In the genomic region with DNA sequence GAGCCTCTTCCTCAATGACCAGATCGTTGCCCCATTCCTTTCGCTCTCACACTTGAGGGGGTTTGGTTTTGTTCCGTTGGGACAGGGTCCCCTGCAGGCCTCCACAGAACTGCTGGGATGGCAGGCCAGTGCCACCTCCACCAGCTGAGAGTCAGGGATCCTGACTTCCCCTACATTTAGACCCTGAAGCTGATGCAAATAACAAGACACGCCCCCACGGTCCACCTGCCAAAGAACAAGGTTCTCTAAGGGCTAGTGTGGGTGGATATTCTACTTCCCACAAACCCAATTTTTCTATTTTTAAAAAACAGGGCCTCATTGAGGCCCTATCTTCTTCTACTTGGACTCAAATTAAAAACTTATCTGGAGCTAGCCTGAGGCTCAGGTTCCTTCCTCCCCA, we compare ENCODE assay signal across 16 mouse cellular contexts.
"Had no signal": no experiment of that assay in that cellular context is flagged by ENCODE, and none has a peak within 500 bp of the region (broad histone marks: within the 10 kb centered on the region; RNA-seq: fewer than 3 reads in every experiment).

No protein-coding gene starts in this region.

- H3K4me2 ChIP-seq: lung, embryonic 15.5 days; midbrain, embryonic 11.5 days; midbrain, embryonic 13.5 days; midbrain, embryonic 15.5 days; neural tube, embryonic 12.5 days; stomach, embryonic 15.5 days had no signal

- H3K27me3 ChIP-seq: lung, embryonic 15.5 days; midbrain, embryonic 13.5 days; midbrain, embryonic 15.5 days; neural tube, embryonic 12.5 days; stomach, embryonic 15.5 days had no signal

- H3K27ac ChIP-seq: lung, embryonic 15.5 days; macrophage; midbrain, embryonic 13.5 days; midbrain, embryonic 15.5 days; neural tube, embryonic 12.5 days; stomach, postnatal 0 days had no signal

- ATAC-seq: lung, postnatal 0 days; midbrain, embryonic 13.5 days; midbrain, embryonic 15.5 days had no signal

- H3K36me3 ChIP-seq: lung, embryonic 15.5 days; midbrain, embryonic 13.5 days; midbrain, embryonic 15.5 days; neural tube, embryonic 12.5 days; stomach, embryonic 15.5 days had no signal

- DNase-seq: lung, adult 2 months; lung, postnatal 14 days; lung, postnatal 36 days; right cerebral cortex, postnatal 14 days; thymus, adult 2 months; thymus, postnatal 25 days; thymus, postnatal 4 days had no signal

- H3K4me3 ChIP-seq: lung, embryonic 15.5 days; midbrain, embryonic 13.5 days; midbrain, embryonic 15.5 days; neural tube, embryonic 12.5 days; stomach, embryonic 15.5 days had no signal

- H3K9ac ChIP-seq: lung, embryonic 15.5 days; midbrain, embryonic 13.5 days; midbrain, embryonic 15.5 days; neural tube, embryonic 12.5 days; stomach, embryonic 15.5 days had no signal

- H3K9me3 ChIP-seq: lung, embryonic 15.5 days; midbrain, embryonic 13.5 days; midbrain, embryonic 15.5 days; neural tube, embryonic 12.5 days; stomach, embryonic 15.5 days had no signal
